Mouse (Mus musculus) bone marrow macrophage, adult 2 months (primary cell): ENCODE measurements around the gene Gm2115.

Experiments used
- CTCF ChIP-seq: IDR thresholded peaks from 2 replicates; pipeline ENCODE4 v1.5.1; 2012; ENCODE audit warnings: low read depth, mild to moderate bottlenecking, low read length, moderate library complexity
- POLR2A ChIP-seq: IDR thresholded peaks from 2 replicates; pipeline ENCODE4 v1.6.1; 2012; ENCODE audit warnings: mild to moderate bottlenecking, low read depth, low read length, borderline replicate concordance

DNA sequence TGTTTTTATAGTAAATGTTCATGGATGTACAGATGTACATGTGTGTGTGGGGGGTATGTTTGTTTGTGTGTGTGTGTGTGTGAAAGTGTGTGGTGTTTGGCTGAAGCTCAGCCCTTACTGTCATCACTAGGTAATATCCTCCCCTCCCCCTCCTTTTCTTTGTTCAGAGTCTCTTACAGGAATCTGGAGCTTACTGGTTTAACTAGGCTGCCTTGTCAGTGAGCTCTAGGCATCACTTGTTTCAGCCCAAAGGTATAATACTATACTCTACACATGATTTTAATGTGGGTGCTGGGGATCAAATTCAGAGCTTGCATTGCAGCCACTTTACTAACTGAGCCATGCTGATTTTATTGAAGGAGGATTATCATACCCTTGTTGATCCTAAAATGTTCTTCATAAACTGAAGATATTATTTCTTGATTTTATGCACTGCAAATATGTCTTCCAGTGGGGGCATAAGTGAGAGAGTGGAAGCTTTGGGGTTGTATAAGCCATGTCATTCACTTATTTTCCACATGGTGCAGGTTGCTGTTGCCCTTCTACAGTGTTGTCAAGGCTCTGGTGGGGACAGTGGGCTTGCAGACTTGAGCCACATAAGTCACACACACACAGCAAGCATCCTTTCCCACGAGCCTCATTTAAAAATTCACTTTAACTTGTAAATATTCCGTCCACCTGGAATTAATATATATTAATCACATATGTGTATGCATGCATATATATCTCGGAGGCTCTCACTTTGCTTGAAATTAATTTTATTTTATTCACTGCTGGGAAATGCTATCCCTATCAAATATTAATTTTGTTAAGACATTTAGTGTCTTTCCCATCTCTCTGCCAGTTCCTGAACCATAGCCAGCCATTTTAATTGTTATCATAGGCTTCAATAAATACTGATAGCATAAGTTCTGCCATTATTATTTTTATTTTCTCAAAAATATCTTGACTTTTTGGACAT lies 45.0 kb upstream of the Gm2115 start:
- TF ChIP-seq CTCF, result no peak
- no peak for TF ChIP-seq POLR2A
